Mouse (Mus musculus): ENCODE measurements around the gene Odf2l. TPM values are rescaled to one million over a fixed set of nuclear protein-coding genes. Genes with fewer than 3 reads are reported as not detected.

Odf2l gene
- polyA plus RNA-seq, 1 experiment, result 4.5 TPM

GRCm38 (mm10) chr3:145167766-145168165 lies 49.4 kb downstream of the Odf2l start:
- no peak overlapping the region for H3K4me3 ChIP-seq (ENCODE audit: control insufficient read depth, insufficient read depth, low read length)
- no peaks in the 10 kb centered on the region for H3K27me3 ChIP-seq (ENCODE audit: control insufficient read depth, insufficient read depth, low read length)
- no peaks in the 10 kb centered on the region for H3K36me3 ChIP-seq (ENCODE audit: control insufficient read depth, insufficient read depth, low read length)
- no peak for DNase-seq
- no peak overlapping the region for H3K27ac ChIP-seq (ENCODE audit: control insufficient read depth, insufficient read depth, low read length)
- WGBS, result 95% methylated on average over 5 of the region's 5 CpGs
- no peaks in the 10 kb centered on the region for H3K4me1 ChIP-seq (replicated peaks; ENCODE audit: control insufficient read depth, insufficient read depth, low read length)
- TF ChIP-seq CTCF (IDR thresholded peaks at IDR 0.05; ENCODE audit: borderline replicate concordance, control insufficient read depth, extremely low read depth, insufficient read depth, low read length, poor library complexity), result no peak
- no peak for TF ChIP-seq POLR2A (IDR thresholded peaks at IDR 0.05; ENCODE audit: control insufficient read depth, extremely low read depth, insufficient read depth, low read length, poor library complexity)

- WGBS, result 83% methylated on average over 13 of the region's 13 CpGs
- TF ChIP-seq CTCF (IDR thresholded peaks at IDR 0.05; ENCODE audit: borderline replicate concordance, control insufficient read depth, extremely low read depth, insufficient read depth, low read length, poor library complexity) (no peak), POLR2A (IDR thresholded peaks at IDR 0.05; ENCODE audit: control insufficient read depth, extremely low read depth, insufficient read depth, low read length, poor library complexity) (no peak)
- no peak for DNase-seq
- Histone ChIP-seq H3K27me3 (ENCODE audit: control insufficient read depth, insufficient read depth, low read length) (no peaks in the 10 kb centered on the region), H3K4me1 (replicated peaks; ENCODE audit: control insufficient read depth, insufficient read depth, low read length) (no peaks in the 10 kb centered on the region), H3K27ac (ENCODE audit: control insufficient read depth, insufficient read depth, low read length) (no peak overlapping the region), H3K36me3 (ENCODE audit: control insufficient read depth, insufficient read depth, low read length) (no peaks in the 10 kb centered on the region), H3K4me3 (ENCODE audit: control insufficient read depth, insufficient read depth, low read length) (no peak overlapping the region)
Measured at GRCm38 (mm10) chr3:145168844-145169696, 50.7 kb downstream of the Odf2l start.

- Histone ChIP-seq H3K36me3 (ENCODE audit: control insufficient read depth, insufficient read depth, low read length) (no peaks in the 10 kb centered on the region), H3K27ac (ENCODE audit: control insufficient read depth, insufficient read depth, low read length) (no peak overlapping the region), H3K27me3 (ENCODE audit: control insufficient read depth, insufficient read depth, low read length) (no peaks in the 10 kb centered on the region), H3K4me3 (ENCODE audit: control insufficient read depth, insufficient read depth, low read length) (no peak overlapping the region), H3K4me1 (replicated peaks; ENCODE audit: control insufficient read depth, insufficient read depth, low read length) (no peaks in the 10 kb centered on the region)
- TF ChIP-seq CTCF (IDR thresholded peaks at IDR 0.05; ENCODE audit: borderline replicate concordance, control insufficient read depth, extremely low read depth, insufficient read depth, low read length, poor library complexity) (no peak), POLR2A (IDR thresholded peaks at IDR 0.05; ENCODE audit: control insufficient read depth, extremely low read depth, insufficient read depth, low read length, poor library complexity) (no peak)
- no peak for DNase-seq
- WGBS, result 93% methylated on average over 4 of the region's 4 CpGs
Measured at GRCm38 (mm10) chr3:145170028-145170427, 51.6 kb downstream of the Odf2l start.

DNA sequence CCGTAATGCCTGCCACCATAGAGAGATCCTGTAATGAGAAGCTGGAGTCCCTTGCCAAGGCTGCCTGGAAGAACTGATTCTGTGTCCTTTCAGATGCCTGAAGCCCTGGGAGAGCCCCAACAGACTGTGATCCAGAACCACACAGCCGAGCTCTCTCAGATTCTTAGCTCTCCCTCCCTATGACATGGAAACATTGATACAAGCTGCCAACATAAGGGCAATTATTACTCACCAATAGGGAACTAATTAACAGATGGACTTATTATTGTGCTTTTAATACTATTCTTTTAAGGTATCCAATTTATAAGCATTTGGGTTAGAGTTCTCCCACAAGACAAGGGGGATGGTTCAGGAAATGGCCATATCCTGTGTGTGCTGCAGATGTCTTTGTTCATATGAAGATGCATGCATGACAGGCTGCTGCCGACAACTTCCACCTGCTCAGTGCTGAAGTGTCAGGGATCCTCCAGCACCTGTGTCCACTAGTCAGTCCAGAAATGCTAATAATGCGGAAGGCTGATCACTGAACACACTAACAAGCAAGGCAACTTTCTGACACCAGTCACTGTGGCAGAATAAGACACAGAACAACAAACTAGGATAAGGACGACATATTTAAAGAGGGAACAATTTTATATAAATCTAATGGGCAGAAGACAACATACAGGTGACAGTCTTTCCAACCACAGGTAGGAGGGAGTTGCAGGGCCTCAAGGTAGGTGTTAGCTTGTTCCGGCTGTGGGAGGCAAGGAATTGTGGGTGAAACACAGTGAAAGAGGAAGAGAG lies 52.4 kb downstream of the Odf2l start:
- H3K27me3 ChIP-seq (ENCODE audit: control insufficient read depth, insufficient read depth, low read length), result no peaks in the 10 kb centered on the region
- H3K4me3 ChIP-seq (ENCODE audit: control insufficient read depth, insufficient read depth, low read length), result no peak overlapping the region
- no peak for DNase-seq
- 71% methylated on average over 6 of the region's 6 CpGs for WGBS
- TF ChIP-seq POLR2A (IDR thresholded peaks at IDR 0.05; ENCODE audit: control insufficient read depth, extremely low read depth, insufficient read depth, low read length, poor library complexity) (no peak), CTCF (IDR thresholded peaks at IDR 0.05; ENCODE audit: borderline replicate concordance, control insufficient read depth, extremely low read depth, insufficient read depth, low read length, poor library complexity) (no peak)
- no peaks in the 10 kb centered on the region for H3K4me1 ChIP-seq (replicated peaks; ENCODE audit: control insufficient read depth, insufficient read depth, low read length)
- no peak overlapping the region for H3K27ac ChIP-seq (ENCODE audit: control insufficient read depth, insufficient read depth, low read length)
- H3K36me3 ChIP-seq (ENCODE audit: control insufficient read depth, insufficient read depth, low read length), result no peaks in the 10 kb centered on the region

DNA sequence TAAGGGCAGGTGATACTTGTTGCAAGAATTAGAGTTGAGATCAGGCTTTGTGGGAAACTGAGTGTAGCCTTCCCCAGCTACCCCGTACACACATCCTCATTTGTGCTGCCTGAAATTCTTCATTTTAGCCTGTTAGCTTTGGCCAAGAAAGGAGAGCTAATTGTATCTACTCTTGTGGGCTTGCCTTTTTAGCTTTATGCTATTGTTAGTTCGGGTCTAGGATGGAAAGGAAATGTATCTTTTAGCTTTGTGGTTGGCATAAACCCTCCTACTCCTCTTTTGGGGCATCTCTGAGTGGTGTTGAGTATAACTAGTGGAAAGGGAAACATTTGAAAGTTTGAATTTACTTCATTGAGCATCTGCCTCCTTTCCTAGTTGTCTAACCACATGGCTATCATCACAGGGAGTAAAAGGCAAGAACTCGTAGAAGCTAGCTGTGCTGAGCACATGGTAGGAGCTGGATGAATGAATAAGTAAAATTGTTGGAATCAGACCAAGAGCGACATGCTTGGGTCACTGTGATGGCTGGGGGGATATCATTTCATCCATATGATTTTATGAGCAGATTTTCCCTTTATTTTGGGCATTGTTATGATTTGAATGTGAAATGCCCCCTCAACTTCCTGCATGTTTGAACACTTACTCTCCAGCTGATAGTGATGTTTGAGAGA lies 53.1 kb downstream of the Odf2l start:
- TF ChIP-seq POLR2A (IDR thresholded peaks at IDR 0.05; ENCODE audit: control insufficient read depth, extremely low read depth, insufficient read depth, low read length, poor library complexity) (no peak), CTCF (IDR thresholded peaks at IDR 0.05; ENCODE audit: borderline replicate concordance, control insufficient read depth, extremely low read depth, insufficient read depth, low read length, poor library complexity) (no peak)
- no peaks in the 10 kb centered on the region for H3K36me3 ChIP-seq (ENCODE audit: control insufficient read depth, insufficient read depth, low read length)
- no peak overlapping the region for H3K4me3 ChIP-seq (ENCODE audit: control insufficient read depth, insufficient read depth, low read length)
- 46% methylated on average over 4 of the region's 4 CpGs for WGBS
- no peaks in the 10 kb centered on the region for H3K4me1 ChIP-seq (replicated peaks; ENCODE audit: control insufficient read depth, insufficient read depth, low read length)
- no peak for DNase-seq
- no peak overlapping the region for H3K27ac ChIP-seq (ENCODE audit: control insufficient read depth, insufficient read depth, low read length)
- H3K27me3 ChIP-seq (ENCODE audit: control insufficient read depth, insufficient read depth, low read length), result no peaks in the 10 kb centered on the region

GRCm38 (mm10) chr3:145184645-145185044 lies 66.3 kb downstream of the Odf2l start:
- Histone ChIP-seq H3K36me3 (ENCODE audit: control insufficient read depth, insufficient read depth, low read length) (no peaks in the 10 kb centered on the region), H3K4me3 (ENCODE audit: control insufficient read depth, insufficient read depth, low read length) (no peak overlapping the region), H3K27me3 (ENCODE audit: control insufficient read depth, insufficient read depth, low read length) (no peaks in the 10 kb centered on the region), H3K27ac (ENCODE audit: control insufficient read depth, insufficient read depth, low read length) (no peak overlapping the region), H3K4me1 (replicated peaks; ENCODE audit: control insufficient read depth, insufficient read depth, low read length) (no peaks in the 10 kb centered on the region)
- TF ChIP-seq CTCF (IDR thresholded peaks at IDR 0.05; ENCODE audit: borderline replicate concordance, control insufficient read depth, extremely low read depth, insufficient read depth, low read length, poor library complexity) (no peak), POLR2A (IDR thresholded peaks at IDR 0.05; ENCODE audit: control insufficient read depth, extremely low read depth, insufficient read depth, low read length, poor library complexity) (no peak)
- no peak for DNase-seq

All from thymus, adult 2 months (tissue).